Mouse (Mus musculus): ENCODE results near the gene Mlf2. TPM values are rescaled to one million over a fixed set of nuclear protein-coding genes. Genes with fewer than 3 reads are reported as not detected.
A peak's percentile ranks its signal among the peaks of the same experiment; 100 is the strongest.

The Mlf2 gene
- total RNA-seq, 2 experiments from 2014 or later, result 257 to 265 TPM

- no peak for DNase-seq (ENCODE audit: low spot score in 2 of 2)
Observed at GRCm38 (mm10) chr6:124932314-124932695, 1.1 kb downstream of the Mlf2 start.

GRCm38 (mm10) chr6:124933127-124933526 lies 1.9 kb downstream of the Mlf2 start:
- no peak for DNase-seq (ENCODE audit: low spot score in 2 of 2)

GRCm38 (mm10) chr6:124934670-124935069 lies 3.5 kb downstream of the Mlf2 start:
- DNase-seq (ENCODE audit: low spot score in 2 of 2), result no peak

GRCm38 (mm10) chr6:124936681-124937080 lies 5.5 kb downstream of the Mlf2 start:
- DNase-seq (ENCODE audit: low spot score in 2 of 2), result no peak

- DNase-seq (ENCODE audit: low spot score in 2 of 2), result no peak
Observed at GRCm38 (mm10) chr6:124937493-124937892, 6.3 kb downstream of the Mlf2 start.

- DNase-seq (ENCODE audit: low spot score in 2 of 2), result no peak
Observed at GRCm38 (mm10) chr6:124938554-124938953, 7.4 kb downstream of the Mlf2 start.

GRCm38 (mm10) chr6:124941679-124942078 lies 10.5 kb downstream of the Mlf2 start:
- no peak for DNase-seq (ENCODE audit: low spot score in 2 of 2)

GRCm38 (mm10) chr6:124943526-124943925 lies 12.3 kb downstream of the Mlf2 start:
- DNase-seq (ENCODE audit: low spot score in 2 of 2), result no peak

- DNase-seq (ENCODE audit: low spot score in 2 of 2), result no peak
Observed at GRCm38 (mm10) chr6:124953991-124954715, 23.0 kb downstream of the Mlf2 start.

GRCm38 (mm10) chr6:124955212-124955611 lies 24.0 kb downstream of the Mlf2 start:
- no peak for DNase-seq (ENCODE audit: low spot score in 2 of 2)

GRCm38 (mm10) chr6:124958127-124958526 lies 26.9 kb downstream of the Mlf2 start:
- DNase-seq (ENCODE audit: low spot score in 2 of 2), result no peak

GRCm38 (mm10) chr6:124959960-124960359 lies 28.8 kb downstream of the Mlf2 start:
- no peak for DNase-seq (ENCODE audit: low spot score in 2 of 2)

- DNase-seq (ENCODE audit: low spot score in 2 of 2), result peak in 1 of 2 experiments; percentile 16
Observed at GRCm38 (mm10) chr6:124961021-124961420, 29.8 kb downstream of the Mlf2 start.

- no peak for DNase-seq (ENCODE audit: low spot score in 2 of 2)
Observed at GRCm38 (mm10) chr6:124964638-124965037, 33.5 kb downstream of the Mlf2 start.

- peak; percentile 88 to 94 for DNase-seq (ENCODE audit: low spot score in 2 of 2)
Observed at GRCm38 (mm10) chr6:124965088-124965719, 34.0 kb downstream of the Mlf2 start, which contains the start of gene Cops7a. Gene Cops7a, minus strand, starts transcription at chr6:124965538.

- DNase-seq (ENCODE audit: low spot score in 2 of 2), result no peak
Observed at GRCm38 (mm10) chr6:124965747-124966146, 34.6 kb downstream of the Mlf2 start.

GRCm38 (mm10) chr6:124966466-124967118 lies 35.4 kb downstream of the Mlf2 start:
- no peak for DNase-seq (ENCODE audit: low spot score in 2 of 2)

GRCm38 (mm10) chr6:124967766-124968165 lies 36.6 kb downstream of the Mlf2 start:
- no peak for DNase-seq (ENCODE audit: low spot score in 2 of 2)
